Mouse (Mus musculus): Measurements from ENCODE around the gene Gm10662. TPM values are rescaled to one million over a fixed set of nuclear protein-coding genes. Genes with fewer than 3 reads are reported as not detected.
"Not testable (repeated sequence)": the region's sequence is repeated elsewhere in the genome, so short reads cannot be mapped to it uniquely, and the experiment has no call there.

The Gm10662 gene
- polyA plus RNA-seq (2015; fragmentation: Nextera tagmentation; extraction: Ambion mirVana): not detected in 2 replicates

DNA sequence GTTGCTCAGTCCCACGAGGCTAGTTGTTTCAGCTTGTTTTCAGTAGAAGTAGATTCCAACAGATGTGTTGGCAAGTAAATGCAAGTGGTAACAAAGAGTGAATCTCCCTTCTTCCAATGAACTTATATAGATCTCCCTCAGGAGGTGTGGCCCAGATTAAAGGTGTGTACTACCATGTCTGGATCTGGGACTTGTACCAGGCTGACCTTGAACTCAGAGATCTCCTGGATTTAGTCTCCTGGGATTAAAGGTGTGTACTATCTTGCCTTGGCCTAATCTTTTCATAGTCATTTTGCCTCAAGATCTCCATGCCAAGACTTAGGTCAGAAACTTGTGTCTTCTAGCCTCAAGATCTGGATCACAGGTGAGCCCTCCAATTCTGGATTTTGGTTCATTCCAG is at the start of gene Gm10662:
Gene Gm10662 (minus strand): TSS at position 101 of the 400 bp plus-strand sequence.
- ATAC-seq (ENCODE audit: low FRiP score, low TSS enrichment); H3K4me2 ChIP-seq (replicated peaks; ENCODE audit: low read depth); H3K36me3 ChIP-seq (ENCODE audit: control insufficient read depth, insufficient read depth, low read length); H3K4me1 ChIP-seq (replicated peaks; ENCODE audit: control insufficient read depth, insufficient read depth); H3K4me3 ChIP-seq (ENCODE audit: low read depth, low read length); H3K27me3 ChIP-seq (ENCODE audit: control insufficient read depth, insufficient read depth, low read length); H3K9ac ChIP-seq (ENCODE audit: low read length); H3K9me3 ChIP-seq (ENCODE audit: control insufficient read depth, low read length); DNase-seq (ENCODE audit: low spot score); H3K27ac ChIP-seq (replicated peaks): not testable (repeated sequence)
- no CpG with 5 or more reads among the region's 1 CpGs for WGBS

DNA sequence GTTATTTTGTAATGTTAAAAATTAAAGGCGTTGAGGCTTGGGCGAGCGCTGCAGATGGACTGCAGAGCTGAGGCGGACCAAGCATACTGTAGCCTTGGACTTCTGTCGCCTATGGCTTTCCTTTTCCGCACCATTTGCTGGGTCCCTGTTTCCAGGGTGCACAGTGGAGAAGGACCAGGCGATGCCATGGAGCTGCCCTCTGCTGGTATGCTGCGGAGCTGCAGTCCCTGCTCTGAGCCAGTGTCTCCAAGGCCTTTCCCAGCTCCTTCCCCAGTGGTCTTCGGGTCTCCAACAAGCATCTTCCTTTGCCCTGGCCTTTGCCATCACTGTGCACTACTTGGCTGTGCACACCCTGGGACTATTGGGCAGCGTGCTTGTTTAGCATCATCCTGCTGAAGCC is 19.2 kb upstream of the Gm10662 start:
- DNase-seq (ENCODE audit: low spot score); ATAC-seq (ENCODE audit: low FRiP score, low TSS enrichment): not testable (repeated sequence)
- WGBS: 87% methylated on average over 10 of the region's 10 CpGs

More for the DNA sequence above, 19.2 kb upstream of the Gm10662 start:
- H3K27ac ChIP-seq (replicated peaks); H3K9me3 ChIP-seq (ENCODE audit: control insufficient read depth, low read length); H3K4me2 ChIP-seq (replicated peaks; ENCODE audit: low read depth); H3K4me3 ChIP-seq (ENCODE audit: low read depth, low read length); H3K27me3 ChIP-seq (ENCODE audit: control insufficient read depth, insufficient read depth, low read length); H3K36me3 ChIP-seq (ENCODE audit: control insufficient read depth, insufficient read depth, low read length); H3K9ac ChIP-seq (ENCODE audit: low read length); H3K4me1 ChIP-seq (replicated peaks; ENCODE audit: control insufficient read depth, insufficient read depth): not testable (repeated sequence)

Other genes starting within 250 kb of the Gm10662 start
- gene Gm4214, start 159.8 kb downstream of the Gm10662 start, polyA plus RNA-seq (2015; fragmentation: Nextera tagmentation; extraction: Ambion mirVana): not detected in 2 replicates
- gene Gm4216, start 124.6 kb downstream of the Gm10662 start, polyA plus RNA-seq (2015; fragmentation: Nextera tagmentation; extraction: Ambion mirVana): not detected in 2 replicates
- gene Vmn1r163, start 88.9 kb downstream of the Gm10662 start, polyA plus RNA-seq (2015; fragmentation: Nextera tagmentation; extraction: Ambion mirVana): not detected in 2 replicates
- not detected in 2 replicates for gene Gm8720, start 77.0 kb downstream of the Gm10662 start, polyA plus RNA-seq (2015; fragmentation: Nextera tagmentation; extraction: Ambion mirVana)
- gene Vmn1r165, start 72.9 kb upstream of the Gm10662 start, polyA plus RNA-seq (2015; fragmentation: Nextera tagmentation; extraction: Ambion mirVana): not detected in 2 replicates
- gene Vmn1r166, start 107.2 kb upstream of the Gm10662 start, polyA plus RNA-seq (2015; fragmentation: Nextera tagmentation; extraction: Ambion mirVana): not detected in 2 replicates
- not detected in 2 replicates for gene Gm6902, start 134.4 kb upstream of the Gm10662 start, polyA plus RNA-seq (2015; fragmentation: Nextera tagmentation; extraction: Ambion mirVana)
- gene Nlrp4e, start 156.7 kb upstream of the Gm10662 start, polyA plus RNA-seq (2015; fragmentation: Nextera tagmentation; extraction: Ambion mirVana): not detected in 2 replicates
- gene Nlrp5, start 241.4 kb upstream of the Gm10662 start, polyA plus RNA-seq (2015; fragmentation: Nextera tagmentation; extraction: Ambion mirVana): not detected in 2 replicates